Mouse (Mus musculus) hindbrain, embryonic 12.5 days (tissue): ENCODE data around the gene A430078G23Rik. TPM values are rescaled to one million over a fixed set of nuclear protein-coding genes. Genes with fewer than 3 reads are reported as not detected.

Experiments
- ATAC-seq: fragments of 200-750 bp; cut with Nextera tagmentation; 2 replicates; pipeline ENCODE4 v1.8.0; 2017; ENCODE audit warnings: moderate TSS enrichment; ENCODE audit not compliant: low FRiP score
- H3K27ac ChIP-seq: fragments of 300-500 bp; sonication (generic); 2 replicates; pipeline ENCODE4 v1.5.1; 2016; ENCODE audit warnings: mild to moderate bottlenecking
- H3K27me3 ChIP-seq: fragments of 300-500 bp; sonication (generic); 2 replicates; pipeline ENCODE4 v1.6.1; 2016; ENCODE audit warnings: mild to moderate bottlenecking
- H3K36me3 ChIP-seq: fragments of 300-500 bp; sonication (generic); 2 replicates; pipeline ENCODE4 v1.6.1; 2016; ENCODE audit warnings: mild to moderate bottlenecking
- H3K4me1 ChIP-seq: fragments of 300-500 bp; sonication (generic); 2 replicates; pipeline ENCODE4 v1.6.1; 2016
- H3K4me2 ChIP-seq: fragments of 300-500 bp; sonication (generic); replicated peaks from 2 replicates; pipeline ENCODE4 v1.6.1; 2016; ENCODE audit warnings: mild to moderate bottlenecking
- H3K4me3 ChIP-seq: fragments of 300-500 bp; sonication (generic); 2 replicates; pipeline ENCODE4 v1.5.1; 2016; ENCODE audit warnings: mild to moderate bottlenecking
- H3K9ac ChIP-seq: fragments of 300-500 bp; sonication (generic); 2 replicates; pipeline ENCODE4 v1.6.1; 2016; ENCODE audit warnings: mild to moderate bottlenecking, moderate library complexity
- H3K9me3 ChIP-seq: fragments of 300-500 bp; sonication (generic); replicated peaks from 2 replicates; pipeline ENCODE4 v1.6.1; 2016; ENCODE audit warnings: mild to moderate bottlenecking
- WGBS: fragments of 180-500 bp; shearing (Covaris S2); methylation state at CpG from one replicate; pipeline ENCODE4 v1.1.7; 2016; 5-methylcytosine and 5-hydroxymethylcytosine counted together
- polyA plus RNA-seq: library from polyadenylated mRNA; unstranded; fragments of >200 nt; fragmentation: Nextera tagmentation; extraction: Ambion mirVana; gene quantifications from 2 replicates; pipeline ENCODE4 v1.2.1, GENCODE M21; 2016

A430078G23Rik gene
- polyA plus RNA-seq, 1 experiment from 2014 or later, result not detected

- no peak overlapping the region for H3K4me3 ChIP-seq
- H3K27me3 ChIP-seq, result no peaks in the 10 kb centered on the region
- H3K36me3 ChIP-seq, result no peaks in the 10 kb centered on the region
- no peak overlapping the region for H3K4me2 ChIP-seq
- H3K4me1 ChIP-seq, result peaks cover 43% of the 10 kb centered on the region
- no peak overlapping the region for H3K27ac ChIP-seq
- no peak for ATAC-seq
- H3K9ac ChIP-seq, result no peak overlapping the region
- no peaks in the 10 kb centered on the region for H3K9me3 ChIP-seq
- 79% methylated on average over 1 of the region's 1 CpGs for WGBS
These were observed 64.9 kb downstream of the A430078G23Rik start for GRCm38 (mm10) chr8:3418101-3418500.

GRCm38 (mm10) chr8:3420105-3420706 lies 67.0 kb downstream of the A430078G23Rik start:
- Histone ChIP-seq H3K27ac (no peak overlapping the region), H3K4me3 (no peak overlapping the region), H3K9ac (no peak overlapping the region), H3K9me3 (no peaks in the 10 kb centered on the region), H3K36me3 (no peaks in the 10 kb centered on the region), H3K27me3 (no peaks in the 10 kb centered on the region), H3K4me1 (peaks cover 30% of the 10 kb centered on the region), H3K4me2 (no peak overlapping the region)
- 77% methylated on average over 10 of the region's 10 CpGs for WGBS
- no peak for ATAC-seq

DNA sequence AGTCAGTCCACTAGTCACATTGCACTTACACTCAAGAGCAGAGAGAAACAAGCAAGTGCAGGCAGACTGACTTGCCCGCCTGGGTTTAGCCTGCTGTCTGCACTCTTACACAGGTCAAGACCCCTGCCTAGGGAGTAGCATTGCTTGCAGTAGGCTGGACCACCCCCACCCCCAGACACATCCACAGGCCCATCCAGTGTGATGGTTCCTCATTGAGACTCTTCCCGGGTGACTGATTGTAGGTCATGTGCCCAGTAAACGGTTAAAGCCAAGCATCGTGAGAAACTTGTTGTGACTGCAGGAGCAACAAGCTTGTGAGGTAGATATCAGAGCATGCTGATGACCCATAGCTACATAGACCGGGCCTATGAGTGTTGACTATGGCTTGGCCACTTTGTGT lies 68.3 kb downstream of the A430078G23Rik start:
- Histone ChIP-seq H3K4me1 (peaks cover 18% of the 10 kb centered on the region), H3K27ac (no peak overlapping the region), H3K4me2 (no peak overlapping the region), H3K36me3 (no peaks in the 10 kb centered on the region), H3K9me3 (no peaks in the 10 kb centered on the region), H3K9ac (no peak overlapping the region), H3K4me3 (no peak overlapping the region), H3K27me3 (no peaks in the 10 kb centered on the region)
- no peak for ATAC-seq
- 89% methylated on average over 5 of the region's 5 CpGs for WGBS

- WGBS, result 93% methylated on average over 5 of the region's 5 CpGs
These were observed 72.0 kb downstream of the A430078G23Rik start for GRCm38 (mm10) chr8:3425217-3425616.

DNA sequence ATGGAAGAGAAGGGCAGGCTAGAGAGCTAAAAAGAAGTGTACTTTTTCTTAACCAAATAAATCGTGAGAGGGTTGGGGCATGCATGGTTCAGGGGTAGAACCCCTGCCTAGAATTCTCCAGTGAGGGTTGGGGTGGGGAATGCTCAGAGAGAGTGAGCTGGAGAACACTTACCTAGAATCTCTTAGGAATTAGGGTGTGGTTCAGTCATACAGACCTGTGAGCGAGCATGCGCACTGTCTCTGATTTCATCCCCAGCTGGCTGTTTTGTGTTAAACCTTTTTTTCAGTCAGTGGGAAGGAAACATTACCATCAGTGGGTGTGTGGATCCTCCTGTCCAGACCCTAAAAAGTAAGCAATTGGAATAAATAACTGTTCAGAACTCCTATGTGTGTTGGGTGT lies 73.0 kb downstream of the A430078G23Rik start:
- WGBS, result 88% methylated on average over 3 of the region's 3 CpGs
- Histone ChIP-seq H3K4me1 (no peaks in the 10 kb centered on the region), H3K27me3 (no peaks in the 10 kb centered on the region), H3K4me3 (no peak overlapping the region), H3K9ac (no peak overlapping the region), H3K27ac (no peak overlapping the region), H3K4me2 (no peak overlapping the region), H3K9me3 (no peaks in the 10 kb centered on the region), H3K36me3 (peaks cover 25% of the 10 kb centered on the region)
- no peak for ATAC-seq

More at GRCm38 (mm10) chr8:3425217-3425616, 72.0 kb downstream of the A430078G23Rik start:
- Histone ChIP-seq H3K9ac (no peak overlapping the region), H3K27me3 (no peaks in the 10 kb centered on the region), H3K9me3 (no peaks in the 10 kb centered on the region), H3K36me3 (peaks cover 18% of the 10 kb centered on the region), H3K4me1 (no peaks in the 10 kb centered on the region), H3K27ac (no peak overlapping the region), H3K4me2 (no peak overlapping the region), H3K4me3 (no peak overlapping the region)
- no peak for ATAC-seq

- 91% methylated on average over 2 of the region's 2 CpGs for WGBS
- Histone ChIP-seq H3K36me3 (peaks cover 46% of the 10 kb centered on the region), H3K4me3 (no peak overlapping the region), H3K9me3 (no peaks in the 10 kb centered on the region), H3K4me2 (no peak overlapping the region), H3K27ac (no peak overlapping the region), H3K27me3 (no peaks in the 10 kb centered on the region), H3K4me1 (no peaks in the 10 kb centered on the region), H3K9ac (no peak overlapping the region)
- ATAC-seq, result no peak
These were observed 75.2 kb downstream of the A430078G23Rik start for GRCm38 (mm10) chr8:3428426-3428825.

GRCm38 (mm10) chr8:3429966-3430365 lies 76.8 kb downstream of the A430078G23Rik start:
- Histone ChIP-seq H3K4me2 (no peak overlapping the region), H3K9ac (no peak overlapping the region), H3K9me3 (no peaks in the 10 kb centered on the region), H3K27ac (no peak overlapping the region), H3K36me3 (peaks cover 58% of the 10 kb centered on the region), H3K27me3 (no peaks in the 10 kb centered on the region), H3K4me3 (no peak overlapping the region), H3K4me1 (no peaks in the 10 kb centered on the region)
- WGBS, result 77% methylated on average over 2 of the region's 2 CpGs
- no peak for ATAC-seq

DNA sequence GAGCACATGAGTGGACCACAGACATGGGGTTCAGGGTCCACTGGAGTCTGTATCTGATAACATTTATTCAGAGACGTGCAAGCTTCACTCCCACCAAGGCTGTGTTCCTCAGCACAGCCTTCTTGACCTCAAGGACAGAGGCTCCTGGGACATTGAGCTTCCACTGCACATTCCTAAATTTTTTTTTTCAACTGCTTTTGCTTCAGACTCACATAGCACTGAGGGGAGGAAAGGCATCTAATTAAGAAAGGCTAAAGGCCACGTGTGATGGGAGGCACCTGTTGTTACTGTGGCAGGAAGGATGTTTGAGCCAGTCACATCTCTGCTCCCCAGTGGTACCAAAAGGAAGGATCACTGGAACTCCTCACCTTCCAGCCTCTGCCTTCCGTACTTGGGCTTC lies 77.9 kb downstream of the A430078G23Rik start:
- Histone ChIP-seq H3K9me3 (no peaks in the 10 kb centered on the region), H3K4me2 (no peak overlapping the region), H3K36me3 (peaks cover 68% of the 10 kb centered on the region), H3K27me3 (no peaks in the 10 kb centered on the region), H3K4me3 (no peak overlapping the region), H3K9ac (no peak overlapping the region), H3K27ac (no peak overlapping the region), H3K4me1 (no peaks in the 10 kb centered on the region)
- 89% methylated on average over 3 of the region's 3 CpGs for WGBS
- ATAC-seq, result no peak

GRCm38 (mm10) chr8:3436492-3436891 lies 83.3 kb downstream of the A430078G23Rik start:
- no peak overlapping the region for H3K9ac ChIP-seq
- WGBS, result 88% methylated on average over 6 of the region's 6 CpGs
- H3K27ac ChIP-seq, result no peak overlapping the region
- H3K36me3 ChIP-seq, result peaks cover 93% of the 10 kb centered on the region
- H3K4me1 ChIP-seq, result no peaks in the 10 kb centered on the region
- no peaks in the 10 kb centered on the region for H3K9me3 ChIP-seq
- H3K4me2 ChIP-seq, result no peak overlapping the region
- no peak overlapping the region for H3K4me3 ChIP-seq
- no peak for ATAC-seq
- no peaks in the 10 kb centered on the region for H3K27me3 ChIP-seq

DNA sequence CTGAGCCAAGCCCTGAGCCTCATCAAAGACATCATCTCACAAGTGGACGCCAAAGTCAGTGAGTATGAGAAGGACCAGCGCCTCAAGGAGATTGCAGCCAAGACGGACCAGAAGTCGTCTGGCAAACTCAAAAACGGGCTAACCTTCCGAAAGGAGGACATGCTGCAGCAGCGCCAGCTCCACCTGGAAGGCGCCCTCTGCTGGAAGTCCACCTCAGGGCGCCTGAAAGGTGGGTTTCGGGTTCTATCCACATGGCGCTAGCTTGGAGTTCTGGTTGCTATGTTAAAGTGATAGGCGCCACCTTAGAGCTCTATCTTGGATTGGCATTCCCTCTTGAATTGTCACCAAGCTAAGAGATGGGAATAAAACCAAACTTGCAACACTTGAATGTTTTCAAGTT lies 86.3 kb downstream of the A430078G23Rik start:
- 79% methylated on average over 12 of the region's 12 CpGs for WGBS

More for the DNA sequence above, 86.3 kb downstream of the A430078G23Rik start:
- no peak for ATAC-seq
- Histone ChIP-seq H3K4me3 (no peak overlapping the region), H3K9me3 (no peaks in the 10 kb centered on the region), H3K4me1 (no peaks in the 10 kb centered on the region), H3K27me3 (no peaks in the 10 kb centered on the region), H3K36me3 (peaks cover 78% of the 10 kb centered on the region), H3K4me2 (no peak overlapping the region), H3K9ac (no peak overlapping the region), H3K27ac (no peak overlapping the region)

Other genes starting within 250 kb of the A430078G23Rik start
- 49.0 and 51.7 TPM in 2 replicates for gene Insr, start 73.8 kb upstream of the A430078G23Rik start, polyA plus RNA-seq
- 13.7 and 15.6 TPM in 2 replicates for gene Arhgef18, start 39.6 kb downstream of the A430078G23Rik start, polyA plus RNA-seq
- 3.7 and 4.3 TPM in 2 replicates for gene Pex11g, start 114.3 kb downstream of the A430078G23Rik start, polyA plus RNA-seq
- not detected in 2 replicates for gene Tex45, start 117.4 kb downstream of the A430078G23Rik start, polyA plus RNA-seq
- gene Zfp358, start 139.7 kb downstream of the A430078G23Rik start, polyA plus RNA-seq, result 77.9 and 79.9 TPM in 2 replicates
- 79.5 and 83.2 TPM in 2 replicates for gene Mcoln1, start 147.0 kb downstream of the A430078G23Rik start, polyA plus RNA-seq
- 32.6 and 38.9 TPM in 2 replicates for gene Pnpla6, start 162.0 kb downstream of the A430078G23Rik start, polyA plus RNA-seq
- gene C330021F23Rik, start 214.6 kb downstream of the A430078G23Rik start, polyA plus RNA-seq, result 1.5 and 2.0 TPM in 2 replicates
- gene Camsap3, start 233.9 kb downstream of the A430078G23Rik start, polyA plus RNA-seq, result 26.8 and 27.4 TPM in 2 replicates